Comparison of ENCODE assay signal across 8 mouse cellular contexts in genomic region chr5:137747326-137747961, GRCm38 (mm10). TPM values are rescaled to one million over a fixed set of nuclear protein-coding genes. Genes with fewer than 3 reads are reported as not detected.
DNase-seq lines count a peak whose midpoint lies in the region; ATAC-seq lines count a peak whose summit lies in the region.

No protein-coding gene starts in this region.

- peaks cover 26% of the 10 kb centered on the region for H3K36me3 ChIP-seq in heart, embryonic 14.5 days (ENCODE audit: control insufficient read depth, insufficient read depth, low read length)
- H3K36me3 ChIP-seq in stomach, embryonic 16.5 days (ENCODE audit: control insufficient read depth, insufficient read depth, low read length): peaks cover 12% of the 10 kb centered on the region; the same call in 1 of the 2 replicates

- WGBS in heart, embryonic 14.5 days: under 1% methylated on average over 26 of the region's 26 CpGs
- WGBS in stomach, embryonic 16.5 days: 2% methylated on average over 26 of the region's 26 CpGs

- H3K9ac ChIP-seq in heart, embryonic 14.5 days (ENCODE audit: low read length): peak overlapping the region; percentile 90
- peak overlapping the region; percentile 96 for H3K9ac ChIP-seq in stomach, embryonic 16.5 days (ENCODE audit: low read length)

- DNase-seq in 416B (ENCODE audit: low read depth): peak; percentile 70
- DNase-seq in MN1 (ENCODE audit: low spot score): peak; percentile 43
- peak; percentile 32 for DNase-seq in embryo, embryonic 10.5 days (ENCODE audit: low spot score)
- DNase-seq in kidney, postnatal 36 days: peak; percentile 42 to 67
- no peak for DNase-seq in layer of hippocampus, adult 9-10 months (ENCODE audit: low spot score)

- H3K27ac ChIP-seq in heart, embryonic 14.5 days (replicated peaks in 1 of 2; ENCODE audit: control insufficient read depth in 1 of 2, insufficient read depth in 1 of 2, low read depth in 2 of 2, low read length in 2 of 2): peak overlapping the region; percentile 96 to 98
- H3K27ac ChIP-seq in stomach, embryonic 16.5 days (ENCODE audit: low read length): peak overlapping the region; percentile 99

- peak overlapping the region; percentile 99 for H3K4me2 ChIP-seq in heart, embryonic 14.5 days (ENCODE audit: low read length)
- H3K4me2 ChIP-seq in stomach, embryonic 16.5 days (ENCODE audit: low read depth, low read length): peak overlapping the region; percentile 98

- H3K4me1 ChIP-seq in heart, embryonic 14.5 days (ENCODE audit: control insufficient read depth in 2 of 2, insufficient read depth in 2 of 2, low read length in 2 of 2): peaks cover 23 to 47% of the 10 kb centered on the region in 2 experiments
- peaks cover 21% of the 10 kb centered on the region for H3K4me1 ChIP-seq in stomach, embryonic 16.5 days (ENCODE audit: control insufficient read depth, insufficient read depth, low read length)

- H3K27me3 ChIP-seq in heart, embryonic 14.5 days (ENCODE audit: control insufficient read depth, insufficient read depth, low read length): no peaks in the 10 kb centered on the region
- no peaks in the 10 kb centered on the region for H3K27me3 ChIP-seq in stomach, embryonic 16.5 days (ENCODE audit: control insufficient read depth, insufficient read depth, low read length)

- peak overlapping the region; percentile 87 to 88 for H3K4me3 ChIP-seq in heart, embryonic 14.5 days (ENCODE audit: control insufficient read depth in 1 of 2, insufficient read depth in 1 of 2, low read depth in 1 of 2, low read length in 2 of 2)
- peak overlapping the region; percentile 88 for H3K4me3 ChIP-seq in stomach, embryonic 16.5 days (replicated peaks; ENCODE audit: low read length)

- 0 out of 2 replicates have a peak, but pooled peaks have one; percentile 11 for ATAC-seq in heart, embryonic 14.5 days (ENCODE audit: insufficient number of reproducible peaks, insufficient read depth, low FRiP score, low read depth)
- peak; percentile 4; the same call in 1 of the 2 replicates for ATAC-seq in megakaryocyte progenitor cell, adult 5-6 weeks (replicated peaks; ENCODE audit: poor library complexity)
- ATAC-seq in stomach, embryonic 16.5 days (ENCODE audit: insufficient read depth, low FRiP score): no peak

- no peaks in the 10 kb centered on the region for H3K9me3 ChIP-seq in heart, embryonic 14.5 days (ENCODE audit: control insufficient read depth, low read length)
- H3K9me3 ChIP-seq in stomach, embryonic 16.5 days (replicated peaks; ENCODE audit: control insufficient read depth, low read length): no peaks in the 10 kb centered on the region

RNA-seq across cellular contexts. Expression of gene Tsc22d4, which starts 1.9 kb away (rescaled TPM):
- polyA plus RNA-seq in heart, embryonic 14.5 days (2014; fragmentation: Nextera tagmentation; extraction: Ambion mirVana): 144 and 147 TPM in 2 replicates
- total RNA-seq in megakaryocyte progenitor cell, adult 5-6 weeks (2015): 39.6 and 58.5 TPM in 2 replicates
- total RNA-seq in megakaryocyte progenitor cell, adult 5-6 weeks (2017): 92.1 and 96.5 TPM in 2 replicates
- 115 and 119 TPM in 2 replicates for polyA plus RNA-seq in stomach, embryonic 16.5 days (2015; fragmentation: Nextera tagmentation; extraction: Ambion mirVana)

RNA-seq across cellular contexts. Expression of gene Nyap1, which starts 6.0 kb away (rescaled TPM):
- polyA plus RNA-seq in heart, embryonic 14.5 days (2014; fragmentation: Nextera tagmentation; extraction: Ambion mirVana): 0.57 and 1.00 TPM in 2 replicates
- 0.02 and 0.05 TPM in 2 replicates for total RNA-seq in megakaryocyte progenitor cell, adult 5-6 weeks (2015)
- total RNA-seq in megakaryocyte progenitor cell, adult 5-6 weeks (2017): 0.07 and 0.17 TPM in 2 replicates
- 2.7 and 3.1 TPM in 2 replicates for polyA plus RNA-seq in stomach, embryonic 16.5 days (2015; fragmentation: Nextera tagmentation; extraction: Ambion mirVana)

RNA-seq across cellular contexts. Expression of gene Ppp1r35, which starts 31.2 kb away (rescaled TPM):
- 29.8 and 36.7 TPM in 2 replicates for polyA plus RNA-seq in heart, embryonic 14.5 days (2014; fragmentation: Nextera tagmentation; extraction: Ambion mirVana)
- total RNA-seq in megakaryocyte progenitor cell, adult 5-6 weeks (2015): 64.5 and 77.4 TPM in 2 replicates
- total RNA-seq in megakaryocyte progenitor cell, adult 5-6 weeks (2017): 38.4 and 38.6 TPM in 2 replicates
- 9.4 and 17.0 TPM in 2 replicates for polyA plus RNA-seq in stomach, embryonic 16.5 days (2015; fragmentation: Nextera tagmentation; extraction: Ambion mirVana)

RNA-seq across cellular contexts. Expression of gene Mepce, which starts 40.0 kb away (rescaled TPM):
- 7.9 and 9.2 TPM in 2 replicates for polyA plus RNA-seq in heart, embryonic 14.5 days (2014; fragmentation: Nextera tagmentation; extraction: Ambion mirVana)
- total RNA-seq in megakaryocyte progenitor cell, adult 5-6 weeks (2015): 34.6 and 37.4 TPM in 2 replicates
- 13.8 and 16.7 TPM in 2 replicates for total RNA-seq in megakaryocyte progenitor cell, adult 5-6 weeks (2017)
- 7.4 and 8.2 TPM in 2 replicates for polyA plus RNA-seq in stomach, embryonic 16.5 days (2015; fragmentation: Nextera tagmentation; extraction: Ambion mirVana)

RNA-seq across cellular contexts. Expression of gene Zcwpw1, which starts 40.2 kb away (rescaled TPM):
- polyA plus RNA-seq in heart, embryonic 14.5 days (2014; fragmentation: Nextera tagmentation; extraction: Ambion mirVana): 7.3 and 7.6 TPM in 2 replicates
- total RNA-seq in megakaryocyte progenitor cell, adult 5-6 weeks (2015): 6.2 and 9.1 TPM in 2 replicates
- total RNA-seq in megakaryocyte progenitor cell, adult 5-6 weeks (2017): 10.5 and 11.8 TPM in 2 replicates
- polyA plus RNA-seq in stomach, embryonic 16.5 days (2015; fragmentation: Nextera tagmentation; extraction: Ambion mirVana): 15.4 and 18.0 TPM in 2 replicates
